In the genomic region with DNA sequence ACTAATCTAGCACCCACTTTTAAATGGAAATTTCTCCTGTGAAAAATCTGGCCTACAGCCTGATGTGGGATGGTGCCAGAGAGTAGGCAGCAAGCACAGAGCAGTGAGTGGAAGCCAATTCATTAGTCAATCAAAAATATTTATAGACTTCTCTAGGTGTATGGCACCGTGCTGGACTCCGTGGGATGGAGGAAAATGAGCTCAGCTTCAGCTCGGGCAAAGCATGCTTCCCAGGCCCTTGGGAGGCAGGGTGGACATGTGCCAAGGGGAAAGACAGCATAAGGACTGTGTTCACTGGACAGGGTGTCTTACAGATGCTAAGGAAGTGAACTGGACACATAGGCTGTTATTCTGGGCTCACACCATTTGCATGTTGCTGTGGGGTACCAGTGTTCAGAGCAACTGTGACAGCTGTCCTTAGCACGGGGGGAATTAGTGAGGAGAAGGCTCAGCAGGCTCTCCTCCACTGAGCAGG, we compare ENCODE assay signal across 9 mouse cellular contexts. TPM values are rescaled to one million over a fixed set of nuclear protein-coding genes. Genes with fewer than 3 reads are reported as not detected.
DNase-seq lines count a peak whose midpoint lies in the region; ATAC-seq lines count a peak whose summit lies in the region.
"Had no signal": no experiment of that assay in that cellular context is flagged by ENCODE, and none has a peak within 500 bp of the region (broad histone marks: within the 10 kb centered on the region; RNA-seq: fewer than 3 reads in every experiment).

No protein-coding gene starts in this region.

- DNase-seq in lung, postnatal 10 days: peak; percentile 40
- DNase-seq in lung, postnatal 25 days (ENCODE audit: low spot score): no peak
- peak; percentile 54 to 69 for DNase-seq in heart, adult 18-20 months
- peak; percentile 64 to 73 for DNase-seq in layer of hippocampus, postnatal 25 days (ENCODE audit: extremely low spot score in 1 of 2, low spot score in 1 of 2)
- DNase-seq in T-cell, adult 2 months (ENCODE audit: low spot score): no peak
- no peak for DNase-seq in adrenal gland, adult 18-20 months (ENCODE audit: low spot score in 2 of 2)
- DNase-seq in midbrain, embryonic 11.5 days (ENCODE audit: low spot score, missing footprints): no peak

- no peaks in the 10 kb centered on the region for H3K27me3 ChIP-seq in hindbrain, embryonic 13.5 days
- H3K27me3 ChIP-seq in midbrain, embryonic 11.5 days (ENCODE audit: control insufficient read depth, insufficient read depth, low read length): no peaks in the 10 kb centered on the region
- H3K27me3 ChIP-seq: limb, embryonic 13.5 days had no signal

- H3K4me1 ChIP-seq in hindbrain, embryonic 13.5 days (replicated peaks): no peaks in the 10 kb centered on the region
- H3K4me1 ChIP-seq in midbrain, embryonic 11.5 days (ENCODE audit: control insufficient read depth, insufficient read depth, low read length): no peaks in the 10 kb centered on the region

- ATAC-seq in hindbrain, embryonic 13.5 days (ENCODE audit: low FRiP score): no peak
- ATAC-seq in midbrain, embryonic 11.5 days (ENCODE audit: low FRiP score): no peak

- no peak overlapping the region for H3K9ac ChIP-seq in hindbrain, embryonic 13.5 days
- no peak overlapping the region for H3K9ac ChIP-seq in midbrain, embryonic 11.5 days (ENCODE audit: low read length)
- H3K9ac ChIP-seq: limb, embryonic 13.5 days had no signal

- H3K4me3 ChIP-seq in hindbrain, embryonic 13.5 days: no peak overlapping the region
- no peak overlapping the region for H3K4me3 ChIP-seq in midbrain, embryonic 11.5 days (ENCODE audit: low read depth, low read length)
- H3K4me3 ChIP-seq: limb, embryonic 13.5 days had no signal

- 66% methylated on average over 4 of the region's 4 CpGs for WGBS in hindbrain, embryonic 13.5 days
- 82% methylated on average over 4 of the region's 4 CpGs for WGBS in midbrain, embryonic 11.5 days

- no peaks in the 10 kb centered on the region for H3K9me3 ChIP-seq in hindbrain, embryonic 13.5 days
- no peaks in the 10 kb centered on the region for H3K9me3 ChIP-seq in midbrain, embryonic 11.5 days (ENCODE audit: control insufficient read depth, low read length)
- H3K9me3 ChIP-seq: limb, embryonic 13.5 days had no signal

- H3K36me3 ChIP-seq in hindbrain, embryonic 13.5 days: no peaks in the 10 kb centered on the region
- H3K36me3 ChIP-seq in midbrain, embryonic 11.5 days (ENCODE audit: control insufficient read depth, insufficient read depth, low read length): no peaks in the 10 kb centered on the region
- H3K36me3 ChIP-seq: limb, embryonic 13.5 days had no signal

- no peak overlapping the region for H3K4me2 ChIP-seq in hindbrain, embryonic 13.5 days
- no peak overlapping the region for H3K4me2 ChIP-seq in midbrain, embryonic 11.5 days
- H3K4me2 ChIP-seq: limb, embryonic 13.5 days had no signal

- no peak overlapping the region for H3K27ac ChIP-seq in hindbrain, embryonic 13.5 days
- no peak overlapping the region for H3K27ac ChIP-seq in midbrain, embryonic 11.5 days (ENCODE audit: low read depth, low read length)
- H3K27ac ChIP-seq: limb, embryonic 13.5 days had no signal

RNA-seq across cellular contexts. Expression of a gene that starts 15.6 kb away (rescaled TPM):
- total RNA-seq in heart, adult 18-20 months (2021): 100 to 1,000 TPM; 133 to 144 TPM
- 100 to 1,000 TPM; 208 to 213 TPM for total RNA-seq in layer of hippocampus, postnatal 25 days (2021)
- 1 to 10 TPM; 5.1 to 5.6 TPM for total RNA-seq in adrenal gland, adult 18-20 months (2021)
- 5.6 and 6.3 TPM in 2 replicates for polyA plus RNA-seq in hindbrain, embryonic 13.5 days (2015; fragmentation: Nextera tagmentation; extraction: Ambion mirVana)
- 9.9 and 11.4 TPM in 2 replicates for polyA plus RNA-seq in midbrain, embryonic 11.5 days (2014; fragmentation: Nextera tagmentation; extraction: Ambion mirVana)

Comparison
In these comparisons a context has a peak if more than half of its experiments do, and no peak if none do; other contexts are left out.
1. DNase-seq: peak in lung, postnatal 10 days (single experiment), heart, adult 18-20 months (2 of 2) and layer of hippocampus, postnatal 25 days (2 of 2); none in lung, postnatal 25 days (single experiment), T-cell, adult 2 months (single experiment), adrenal gland, adult 18-20 months (0 of 2) and midbrain, embryonic 11.5 days (single experiment).
2. RNA of a gene that starts 15.6 kb away (total RNA-seq): 208 to 213 TPM in layer of hippocampus, postnatal 25 days and 133 to 144 TPM in heart, adult 18-20 months; 5.1 to 5.6 TPM in adrenal gland, adult 18-20 months; every median in the first group is over 10 times any median in the second.